Mouse (Mus musculus): ENCODE measurements at regions not wholly inside any gene's neighbourhood (a gene's known extent, or its start where the extent isn't known, plus 50 kb on each side); places are given as distances from the start of the nearest gene placed in this dataset.

DNA sequence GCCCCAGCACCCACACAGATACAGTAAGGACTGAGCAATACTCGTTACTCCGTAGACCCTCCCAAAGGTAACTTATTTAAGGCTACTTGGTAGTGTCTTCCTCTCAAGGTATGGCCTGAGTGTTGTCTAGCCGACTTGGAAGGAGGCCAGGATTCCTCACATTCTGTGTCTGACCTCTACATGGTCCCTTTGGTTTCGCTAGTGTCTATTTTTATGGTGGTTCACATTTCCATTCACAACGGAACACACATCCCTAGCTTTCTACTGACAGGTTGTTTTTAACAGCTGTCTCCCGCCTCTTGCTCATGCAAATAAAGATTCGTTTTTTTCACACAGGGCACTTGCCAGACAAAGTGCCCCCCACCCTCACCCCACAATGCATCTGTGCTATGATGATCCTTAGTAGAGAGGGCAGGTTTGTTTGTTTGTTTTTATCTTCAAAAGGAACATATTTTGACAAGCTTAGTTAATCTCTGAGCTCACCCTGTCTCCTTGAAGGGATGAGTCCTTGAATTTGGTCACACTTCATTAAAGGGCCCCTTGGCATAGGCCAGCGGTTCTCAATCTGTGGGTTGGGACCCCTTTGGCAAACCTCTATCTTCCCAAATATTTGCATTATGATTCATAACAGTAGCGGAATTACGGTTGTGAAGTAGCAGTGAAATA is 52.7 kb downstream of the Phlda1 start:
- no peak for DNase-seq (ENCODE audit: low spot score)

DNA sequence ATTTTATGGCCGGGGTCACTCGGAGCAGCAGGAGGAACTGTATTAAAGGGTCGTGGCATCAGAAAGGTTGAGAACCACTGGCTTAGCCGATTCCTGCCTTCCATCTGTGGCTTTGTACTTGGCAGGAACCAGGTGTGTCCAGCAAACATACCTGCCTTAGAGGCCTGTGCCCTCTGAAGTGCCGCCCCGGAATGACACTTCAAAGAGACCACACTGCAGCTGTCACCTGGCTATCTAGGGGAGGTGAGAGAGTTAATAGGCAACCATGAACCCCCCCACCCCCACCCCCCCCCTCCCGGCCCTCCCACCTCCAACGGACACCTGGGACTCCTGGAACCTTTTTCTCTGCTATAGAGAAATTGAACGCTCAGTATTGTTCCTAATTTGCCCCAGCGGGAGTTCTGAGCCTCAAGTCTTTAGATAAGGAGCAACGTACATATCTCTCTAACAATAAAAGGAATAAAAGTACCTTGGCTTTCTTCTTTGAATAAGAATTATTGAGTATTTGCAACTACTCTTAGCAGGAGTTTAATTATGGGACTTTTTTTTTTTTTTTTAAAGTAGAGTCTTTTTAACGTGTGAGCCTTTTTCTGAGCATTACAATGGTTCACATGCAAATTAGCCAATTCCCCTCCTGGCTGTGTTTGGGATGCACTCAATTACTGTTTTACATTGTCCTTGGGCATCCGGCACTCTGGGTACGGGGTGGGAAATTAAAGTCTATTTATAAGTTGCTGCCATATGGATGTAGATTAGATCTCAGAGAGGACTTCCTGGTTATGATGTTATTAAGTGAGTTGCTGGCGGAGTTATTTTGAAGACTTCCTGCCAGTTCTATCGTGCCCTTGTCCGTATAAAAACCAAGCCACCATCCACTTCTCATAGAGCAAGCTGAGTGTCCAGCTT is 53.5 kb downstream of the Phlda1 start:
- DNase-seq (ENCODE audit: low spot score): no peak

DNA sequence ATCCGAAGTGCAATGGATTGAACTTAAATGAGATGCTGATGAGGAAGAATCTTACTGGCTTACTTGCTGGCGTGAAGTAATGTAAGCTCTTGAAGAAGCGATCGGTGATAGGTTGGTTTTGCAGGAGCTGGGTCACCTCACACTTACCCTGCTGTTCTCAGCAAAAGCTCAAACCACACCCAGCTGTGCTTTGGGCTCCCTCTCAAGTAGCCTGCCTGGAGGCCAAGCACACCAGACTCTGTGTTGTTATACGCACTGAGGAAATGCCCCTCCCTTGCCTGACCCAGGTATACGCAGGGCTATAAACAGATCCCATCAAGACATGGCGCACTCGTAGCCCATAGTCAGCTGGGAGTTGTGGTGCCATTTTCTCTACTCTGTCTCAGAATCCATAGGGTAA is 56.5 kb downstream of the Phlda1 start:
- DNase-seq (ENCODE audit: low spot score): no peak

DNA sequence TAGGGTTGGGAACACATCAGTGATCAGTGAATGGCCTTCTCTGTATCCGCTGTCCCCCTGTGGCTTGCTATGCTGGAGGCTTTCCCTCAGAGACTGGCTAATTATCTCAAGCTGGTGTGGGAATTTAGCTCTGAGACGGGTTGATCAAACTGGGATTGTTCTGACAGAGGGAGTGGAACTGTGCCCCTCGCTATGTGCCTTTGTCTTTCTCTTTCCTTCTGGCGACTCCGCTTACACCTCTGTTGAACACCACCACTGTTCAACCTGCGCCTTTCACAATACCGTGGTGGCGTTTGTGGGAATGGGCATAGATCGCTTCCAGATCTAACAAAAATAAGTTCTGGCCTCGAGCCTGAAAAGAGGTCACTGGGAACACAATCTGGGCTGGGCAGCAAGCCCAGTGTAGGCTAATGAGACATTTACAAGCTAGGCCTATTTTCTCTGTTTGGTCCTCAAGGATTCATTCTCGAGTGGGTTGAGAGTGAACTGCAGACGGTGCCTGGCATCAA is 60.8 kb downstream of the Phlda1 start:
- DNase-seq (ENCODE audit: low spot score): peak; percentile 84

DNA sequence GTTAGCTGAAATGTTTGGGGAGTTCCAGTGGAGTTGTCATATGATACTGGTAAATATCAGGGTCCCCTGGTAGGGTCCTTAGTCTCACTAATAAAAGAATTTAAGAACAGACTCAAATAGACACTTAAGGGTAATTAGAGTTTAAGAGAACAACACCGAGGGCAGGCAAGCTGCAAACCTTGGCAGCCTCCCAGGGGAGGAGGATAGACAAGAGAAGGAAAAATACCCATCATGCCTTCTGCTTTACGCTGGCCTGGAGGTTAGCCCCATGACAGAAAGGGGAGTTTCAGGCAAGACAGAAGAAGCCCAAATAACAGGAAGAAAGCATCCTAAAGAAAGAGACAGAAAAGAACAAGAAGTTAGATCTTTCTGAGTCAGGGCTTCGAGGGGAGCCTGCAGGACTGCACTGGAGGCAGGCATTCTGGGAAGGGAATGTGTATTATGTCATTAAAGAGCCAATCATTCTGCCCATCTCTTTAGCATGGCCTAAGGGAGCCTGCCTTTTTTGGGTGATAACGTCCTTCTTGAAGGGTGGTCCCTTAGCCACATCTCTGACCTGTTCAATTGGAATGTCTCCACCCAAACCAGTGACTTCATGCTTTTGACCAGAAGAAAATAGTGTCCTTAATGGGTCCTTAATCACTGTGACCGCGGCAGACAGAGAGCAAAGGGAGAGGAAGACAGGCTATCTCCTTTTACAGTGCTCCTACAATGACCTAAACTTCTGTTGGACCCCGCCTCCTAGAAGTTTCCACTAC is 64.6 kb downstream of the Phlda1 start:
- DNase-seq (ENCODE audit: low spot score): no peak

DNA sequence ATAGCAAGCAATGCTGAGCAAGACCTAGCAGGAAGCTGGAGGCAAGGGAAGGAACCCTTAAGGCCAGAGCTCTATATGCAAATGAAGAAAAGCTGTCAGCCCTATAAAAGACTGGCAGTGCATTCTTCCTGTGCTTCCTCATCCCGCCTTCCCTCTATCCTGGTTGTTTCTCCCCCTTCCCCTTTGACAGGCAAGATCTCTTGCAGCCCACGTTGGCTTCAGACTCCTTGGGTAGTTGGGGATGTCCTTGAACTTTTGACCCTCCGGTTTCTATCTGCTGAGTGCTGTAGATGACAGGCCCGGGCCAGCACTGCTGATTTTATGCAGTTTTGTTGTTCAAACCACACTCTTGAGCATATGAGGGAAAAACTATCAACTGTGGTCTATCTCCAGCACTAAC is 68.1 kb downstream of the Phlda1 start:
- no peak for DNase-seq (ENCODE audit: low spot score)

DNA sequence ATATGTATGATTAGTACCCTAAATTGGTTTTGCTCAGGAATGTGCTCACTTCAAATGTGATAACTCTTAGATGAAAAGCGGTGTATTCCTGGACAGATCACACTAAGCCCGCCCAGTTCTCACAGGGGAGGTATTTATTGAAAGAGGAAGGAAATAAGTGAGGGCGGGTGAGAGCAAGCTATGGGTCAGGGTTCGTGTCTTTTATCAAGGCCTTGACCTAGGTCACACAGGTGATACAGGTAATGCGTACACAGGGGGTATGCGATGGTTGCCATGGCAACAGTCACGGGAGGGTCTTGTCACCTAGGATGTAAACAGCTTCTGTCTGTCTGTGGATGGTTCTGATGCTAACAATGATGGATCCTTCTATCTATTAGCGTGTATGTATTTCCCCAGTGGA is 68.7 kb downstream of the Phlda1 start:
- DNase-seq (ENCODE audit: low spot score): no peak

DNA sequence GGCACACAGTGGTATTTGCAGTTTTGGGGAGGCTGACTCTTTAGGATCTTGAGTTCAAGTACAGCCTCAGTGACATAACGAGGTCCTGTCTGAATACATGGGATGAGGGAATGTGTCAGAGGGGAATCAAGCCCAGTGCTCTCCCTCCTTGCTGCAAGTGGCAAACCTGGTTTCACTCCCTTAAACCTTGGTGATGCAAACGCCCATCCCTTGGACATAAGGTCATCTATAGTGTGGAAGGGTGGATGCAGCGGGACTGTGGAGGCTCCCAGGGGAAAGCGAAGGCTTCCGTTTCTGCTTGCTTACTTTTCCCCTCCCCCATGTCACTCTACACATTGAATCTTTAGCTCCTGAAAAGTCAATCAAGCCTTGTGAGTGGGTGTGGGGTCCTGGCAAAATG is 69.2 kb downstream of the Phlda1 start:
- no peak for DNase-seq (ENCODE audit: low spot score)

DNA sequence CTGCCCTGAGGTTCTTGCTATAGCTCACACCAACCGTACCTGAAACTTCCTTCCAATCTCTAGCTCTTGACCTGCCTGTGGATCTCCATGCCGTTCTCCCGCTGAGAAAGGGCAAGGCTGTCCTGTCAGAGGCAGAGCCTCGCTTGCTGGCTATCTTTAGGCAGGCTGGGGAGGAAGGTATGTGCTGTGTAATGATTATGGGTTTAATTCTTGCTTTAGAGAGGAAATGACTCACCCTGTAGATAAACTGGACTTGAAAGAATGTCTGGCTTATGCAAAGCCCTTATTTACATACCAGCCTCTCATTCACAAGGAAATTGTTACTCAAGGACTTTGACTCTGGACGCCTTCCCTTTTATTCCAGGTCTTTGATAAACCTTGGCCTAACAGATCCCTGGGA is 69.8 kb downstream of the Phlda1 start:
- DNase-seq (ENCODE audit: low spot score): no peak

DNA sequence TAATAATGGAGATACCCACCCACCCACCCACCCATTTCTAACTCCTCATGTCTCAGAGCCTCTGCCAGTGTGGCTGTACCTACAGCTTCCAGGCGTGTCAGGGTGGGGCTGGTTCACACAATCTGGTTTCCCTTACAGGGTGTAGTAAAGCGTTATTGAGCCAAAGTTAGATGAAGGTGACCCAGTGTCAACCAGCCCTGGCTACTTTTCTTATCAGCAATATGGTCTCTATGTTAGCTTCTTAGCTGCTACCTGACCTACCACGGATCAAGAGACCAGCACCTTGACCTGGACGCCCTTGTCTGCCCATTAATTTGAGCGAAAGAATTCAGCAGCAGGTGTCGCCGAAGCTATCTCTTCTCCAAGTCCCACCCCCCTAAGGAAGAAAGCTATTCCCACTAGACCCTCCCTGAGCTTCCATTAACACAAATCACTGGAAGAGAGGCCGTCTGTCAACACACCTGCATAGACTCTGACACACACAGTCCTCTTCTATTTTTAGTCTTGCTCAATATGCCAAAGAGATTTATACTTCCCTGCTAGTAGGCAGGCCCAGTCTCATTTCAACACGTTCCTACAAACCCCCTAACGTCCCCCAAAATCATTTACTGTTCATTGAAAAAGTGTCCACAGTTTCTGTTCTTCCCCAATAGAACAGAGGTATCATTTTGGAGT is 70.4 kb downstream of the Phlda1 start:
- no peak for DNase-seq (ENCODE audit: low spot score)

DNA sequence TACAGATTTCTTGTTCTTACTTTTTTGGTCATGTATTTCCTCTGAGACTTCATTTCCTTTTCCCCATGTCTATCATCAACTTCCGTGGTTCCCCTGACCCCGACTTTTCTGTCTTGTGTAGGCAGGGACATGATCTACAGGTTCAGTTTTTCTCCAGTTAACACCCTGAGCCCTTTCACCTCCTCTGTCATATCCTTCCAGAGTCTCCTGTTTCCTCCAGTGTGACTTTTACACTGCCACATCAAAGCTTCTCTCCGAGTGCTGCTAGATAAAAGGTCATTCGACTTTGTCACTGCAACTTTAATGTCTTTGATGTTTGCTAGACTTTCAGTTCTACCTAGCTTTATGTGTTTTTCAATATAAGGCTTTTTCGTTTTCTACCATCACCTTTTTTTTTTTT is 72.5 kb downstream of the Phlda1 start:
- DNase-seq (ENCODE audit: low spot score): no peak

DNA sequence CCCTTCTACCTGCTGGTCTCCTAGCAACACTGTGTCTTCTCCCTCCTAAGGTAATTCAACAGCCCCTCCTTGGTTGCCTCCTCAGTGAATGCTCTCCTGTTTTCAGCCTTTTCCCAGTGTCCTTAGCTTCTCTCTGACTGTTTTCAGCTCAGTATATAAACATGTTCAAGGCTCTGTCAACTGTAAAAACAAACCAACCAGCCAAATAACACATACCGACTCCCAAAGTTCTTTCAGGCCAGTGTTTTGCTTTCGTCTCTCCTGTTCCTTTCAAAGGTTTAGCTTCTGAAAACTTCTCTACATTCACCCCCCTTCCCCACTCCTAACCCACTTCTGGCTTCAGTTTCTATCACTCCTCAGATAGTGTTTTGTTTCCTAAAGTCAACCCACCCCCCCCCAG is 73.4 kb downstream of the Phlda1 start:
- no peak for DNase-seq (ENCODE audit: low spot score)

DNA sequence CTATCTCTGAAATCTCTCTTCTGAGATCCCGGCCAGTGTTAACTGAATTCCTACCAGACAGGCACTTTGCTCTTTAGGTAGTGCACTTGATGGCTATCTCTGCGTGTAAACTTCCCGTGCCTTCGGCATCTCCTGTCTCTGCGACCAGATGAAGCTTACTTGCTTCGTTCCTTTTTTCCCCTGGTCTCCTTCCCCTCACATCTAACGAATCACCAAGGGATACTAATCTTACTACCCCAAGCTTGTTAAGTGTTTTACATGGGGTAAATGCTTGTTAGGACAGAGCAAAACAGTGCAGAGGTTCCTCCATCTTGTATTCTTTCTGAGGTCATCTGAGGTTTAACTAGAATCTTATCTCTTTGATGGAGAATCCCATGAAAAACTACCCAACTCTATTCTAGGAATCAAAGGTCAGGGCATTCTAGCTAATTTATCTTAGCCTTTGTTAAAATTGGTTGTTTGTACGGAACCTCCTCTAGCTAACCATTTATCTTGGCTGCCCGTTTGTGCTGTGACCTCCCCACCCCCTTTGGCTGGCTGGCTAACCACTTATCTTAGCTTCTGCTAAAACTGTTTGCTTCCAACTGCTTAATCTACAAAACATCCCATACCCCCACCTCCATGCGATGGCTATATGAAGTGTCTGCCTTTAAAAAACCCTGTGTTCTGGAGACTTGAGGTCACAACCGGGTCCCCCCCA is 74.5 kb downstream of the Phlda1 start:
- no peak for DNase-seq (ENCODE audit: low spot score)

DNA sequence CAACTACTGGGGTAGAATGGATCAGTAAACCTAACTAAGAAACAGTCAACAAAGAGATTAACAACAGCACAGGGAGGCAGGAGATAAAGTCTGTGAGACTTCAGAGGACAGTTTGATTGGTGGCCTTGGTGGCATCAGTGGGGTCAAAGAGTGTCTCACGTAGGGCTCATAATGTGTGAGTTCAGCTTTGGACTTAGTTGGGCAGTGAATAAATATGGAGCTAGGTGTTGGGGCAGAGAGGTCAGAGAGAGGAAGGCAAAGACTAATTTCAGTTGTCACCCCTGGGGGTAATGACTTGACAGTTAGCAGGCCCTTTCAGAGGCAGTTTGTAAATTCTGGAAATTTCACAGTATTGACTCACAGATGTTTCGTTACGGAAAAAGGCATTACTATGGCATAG is 75.8 kb downstream of the Phlda1 start:
- no peak for DNase-seq (ENCODE audit: low spot score)

DNA sequence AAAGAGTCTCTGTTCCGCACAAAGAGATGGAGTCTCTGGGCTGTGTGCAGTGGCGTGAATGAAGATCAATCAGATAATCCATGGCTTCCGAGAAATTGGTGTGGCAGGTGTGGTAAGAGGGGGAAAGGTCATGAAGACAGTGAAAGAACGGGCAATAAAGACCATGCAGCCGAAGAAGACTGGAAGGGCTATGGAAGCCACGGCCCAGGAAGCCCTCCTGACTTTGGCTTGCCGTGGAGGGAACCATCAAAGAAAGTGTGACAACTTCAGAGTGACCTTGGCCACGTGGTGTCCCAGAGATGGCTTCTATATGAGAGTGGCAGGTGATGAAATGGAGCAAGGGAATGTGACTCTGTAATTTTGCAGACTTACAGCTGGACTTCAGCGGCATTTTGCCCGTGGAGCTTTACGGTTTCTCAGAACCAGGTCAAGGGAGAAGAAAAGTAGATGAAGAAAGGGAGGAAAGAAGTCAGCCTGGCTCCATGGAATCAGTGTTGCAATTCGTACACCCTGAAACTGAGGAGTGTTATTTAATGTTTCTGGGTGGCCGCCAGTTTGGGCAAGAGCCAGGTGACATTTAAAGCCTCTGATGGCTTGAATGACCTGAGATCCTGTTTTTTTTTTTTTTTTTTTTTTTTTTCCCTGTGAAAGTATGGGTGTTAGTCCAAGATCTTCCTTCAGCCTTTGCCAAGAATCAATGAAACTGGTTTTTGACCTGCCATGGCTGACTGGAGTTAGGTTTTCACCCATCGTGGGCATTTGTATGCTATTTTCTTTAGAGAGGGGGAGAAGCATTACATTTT is 76.4 kb downstream of the Phlda1 start:
- DNase-seq (ENCODE audit: low spot score): peak; percentile 65

DNA sequence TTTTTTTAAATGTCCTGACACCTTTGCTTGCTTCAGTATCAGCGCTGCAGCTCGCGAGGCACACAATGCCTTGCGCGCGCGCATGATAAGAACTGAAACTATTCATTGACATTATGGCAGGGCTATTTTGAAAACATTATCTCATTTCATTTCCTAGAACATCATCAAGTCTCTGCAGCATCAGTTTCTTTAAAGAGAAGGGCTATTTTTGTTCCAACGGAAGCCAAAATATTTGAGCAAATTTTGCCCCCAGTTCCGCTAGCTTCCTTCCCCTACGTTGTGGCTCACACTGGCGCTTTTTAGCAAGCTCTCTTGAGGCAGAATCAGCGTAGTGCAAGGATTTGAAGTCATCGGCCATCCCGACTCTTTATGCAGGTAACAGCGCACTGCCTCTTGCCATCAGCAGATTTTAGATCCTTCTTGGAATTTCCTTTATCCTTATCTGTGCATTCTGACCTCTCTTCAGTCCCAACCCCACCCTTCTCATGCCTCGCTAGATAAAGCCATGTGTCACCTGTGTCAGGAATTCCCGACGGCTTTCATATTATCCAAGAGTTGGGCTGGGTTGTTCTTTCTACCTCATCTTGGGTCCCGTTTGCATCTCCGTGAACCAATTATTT is 77.1 kb downstream of the Phlda1 start:
- no peak for DNase-seq (ENCODE audit: low spot score)

DNA sequence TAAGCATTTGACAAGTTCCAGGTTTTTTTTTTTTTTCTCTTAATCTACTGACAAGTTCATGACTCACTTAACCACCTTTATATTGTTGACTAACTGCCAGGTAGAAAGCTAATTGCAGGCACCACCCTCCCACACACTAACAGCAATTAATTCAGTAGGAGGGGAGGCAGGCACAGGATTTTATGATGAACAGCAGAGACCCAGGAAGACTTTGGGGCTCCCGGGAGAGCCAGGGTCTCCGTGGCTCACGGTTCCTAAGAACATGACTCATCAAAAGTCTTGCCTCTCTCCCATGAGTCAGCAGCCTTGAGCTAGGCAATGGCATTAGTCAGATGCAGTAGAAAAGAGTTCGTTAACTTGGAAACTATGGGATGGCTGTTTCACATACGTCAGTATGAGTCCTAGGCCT is 77.7 kb downstream of the Phlda1 start:
- DNase-seq (ENCODE audit: low spot score): no peak

DNA sequence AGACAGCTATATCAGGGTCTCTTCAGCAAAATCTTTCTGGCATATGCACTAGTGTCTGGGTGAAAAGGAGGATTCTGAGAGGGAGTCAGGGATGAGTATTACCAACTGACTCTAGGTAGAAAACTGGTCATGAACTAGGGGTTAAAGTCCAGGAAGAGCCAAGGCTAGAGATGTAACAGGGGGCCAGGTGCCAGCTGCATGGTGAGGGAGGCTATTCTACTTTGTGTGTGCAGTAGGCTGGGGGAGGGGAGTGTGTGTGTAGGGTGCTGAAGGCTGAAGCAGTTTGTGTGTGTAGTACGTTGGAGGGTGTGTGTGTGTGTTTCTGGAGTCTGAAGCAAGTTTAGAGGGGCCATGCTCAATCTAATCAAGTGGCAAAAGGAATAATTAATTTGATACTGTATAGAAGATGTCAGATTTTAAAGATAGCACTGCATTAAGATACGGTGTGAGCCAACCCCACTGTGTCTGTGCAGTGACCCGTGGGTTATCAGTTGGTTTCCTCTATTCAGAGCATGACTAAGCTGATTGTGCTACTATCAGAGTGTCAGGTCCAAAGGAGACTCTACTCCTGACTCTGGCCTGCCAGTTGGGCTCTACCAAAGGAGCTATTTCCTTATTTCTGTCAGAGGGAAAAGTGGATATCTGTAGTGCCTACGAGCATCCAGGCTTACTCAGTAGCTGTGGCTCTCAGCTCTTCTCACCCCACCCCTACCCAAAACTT is 82.0 kb downstream of the Phlda1 start:
- no peak for DNase-seq (ENCODE audit: low spot score)

DNA sequence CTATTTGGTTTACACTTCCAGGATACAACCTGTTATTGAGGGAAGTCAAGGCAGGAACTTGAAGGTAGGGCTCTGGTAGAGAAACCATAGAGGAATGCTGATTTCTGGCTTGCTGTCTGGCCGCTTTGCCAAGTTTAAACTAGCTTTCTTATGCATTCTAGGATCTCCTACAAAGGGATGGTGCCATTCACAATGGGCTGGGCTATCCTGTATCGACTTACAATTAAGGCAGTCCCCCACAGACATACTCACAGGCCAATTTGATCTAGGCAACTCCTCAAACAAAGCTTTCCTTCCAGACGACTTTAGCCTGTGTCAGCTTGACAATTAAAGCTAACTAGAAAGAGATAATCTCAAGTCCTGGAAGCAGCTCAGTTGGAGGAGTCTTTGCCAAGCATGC is 83.1 kb downstream of the Phlda1 start:
- no peak for DNase-seq (ENCODE audit: low spot score)

Measured in adipocyte (in vitro differentiated cells).